Mouse (Mus musculus) embryonic fibroblast, embryonic 13.5 days (primary cell): ENCODE measurements around the gene 0610040J01Rik. TPM values are rescaled to one million over a fixed set of nuclear protein-coding genes. Genes with fewer than 3 reads are reported as not detected.

Experiments
- H3K27ac ChIP-seq: 2 replicates; pipeline ENCODE4 v1.5.1; 2012; ENCODE audit warnings: low read length, control low read depth, inconsistent platforms; ENCODE audit not compliant: insufficient read depth
- H3K4me1 ChIP-seq: 2 replicates; pipeline ENCODE4 v1.6.1; 2011; ENCODE audit warnings: low read length; ENCODE audit not compliant: control insufficient read depth, insufficient read depth
- H3K4me3 ChIP-seq: 2 replicates; pipeline ENCODE4 v1.5.1; 2011; ENCODE audit warnings: mild to moderate bottlenecking, control low read depth, low read length; ENCODE audit not compliant: insufficient read depth
- CTCF ChIP-seq: IDR thresholded peaks from 2 replicates; pipeline ENCODE4 v1.5.1; 2011; ENCODE audit warnings: mild to moderate bottlenecking, control low read depth, low read length, moderate library complexity, borderline replicate concordance; ENCODE audit not compliant: insufficient read depth
- POLR2A ChIP-seq: IDR thresholded peaks from 2 replicates; pipeline ENCODE4 v1.6.1; 2011; ENCODE audit warnings: low read depth, mild to moderate bottlenecking, control low read depth, low read length, moderate library complexity
- polyA plus RNA-seq: library from polyadenylated mRNA; stranded (reverse); fragments of >200 nt; gene quantifications from 2 replicates; pipeline ENCODE4 v1.2.4, GENCODE M21; 2011; ENCODE audit warnings: low read depth; ENCODE audit not compliant: missing spikeins, insufficient read length

Gene 0610040J01Rik
- polyA plus RNA-seq, 1 experiment: not detected

- H3K4me3 ChIP-seq: no peak overlapping the region
Measured at GRCm38 (mm10) chr5:63897820-63898110, 85.6 kb downstream of the 0610040J01Rik start.

GRCm38 (mm10) chr5:63903329-63903728 lies 91.2 kb downstream of the 0610040J01Rik start:
- no peak overlapping the region for H3K27ac ChIP-seq
- TF ChIP-seq CTCF: no peak
- no peak for TF ChIP-seq POLR2A
- no peak overlapping the region for H3K4me3 ChIP-seq
- H3K4me1 ChIP-seq: no peaks in the 10 kb centered on the region

More at GRCm38 (mm10) chr5:63897820-63898110, 85.6 kb downstream of the 0610040J01Rik start:
- no peak for TF ChIP-seq CTCF
- no peak for TF ChIP-seq POLR2A
- no peak overlapping the region for H3K27ac ChIP-seq
- no peaks in the 10 kb centered on the region for H3K4me1 ChIP-seq

GRCm38 (mm10) chr5:63906149-63907093 lies 94.3 kb downstream of the 0610040J01Rik start:
- H3K4me3 ChIP-seq: no peak overlapping the region
- no peak overlapping the region for H3K27ac ChIP-seq
- no peaks in the 10 kb centered on the region for H3K4me1 ChIP-seq
- TF ChIP-seq POLR2A: no peak
- peak; percentile 67; the same call in 1 of the 2 replicates for TF ChIP-seq CTCF

GRCm38 (mm10) chr5:63907513-63907912 lies 95.3 kb downstream of the 0610040J01Rik start:
- no peaks in the 10 kb centered on the region for H3K4me1 ChIP-seq
- TF ChIP-seq CTCF: no peak
- TF ChIP-seq POLR2A: no peak
- H3K4me3 ChIP-seq: no peak overlapping the region
- no peak overlapping the region for H3K27ac ChIP-seq

DNA sequence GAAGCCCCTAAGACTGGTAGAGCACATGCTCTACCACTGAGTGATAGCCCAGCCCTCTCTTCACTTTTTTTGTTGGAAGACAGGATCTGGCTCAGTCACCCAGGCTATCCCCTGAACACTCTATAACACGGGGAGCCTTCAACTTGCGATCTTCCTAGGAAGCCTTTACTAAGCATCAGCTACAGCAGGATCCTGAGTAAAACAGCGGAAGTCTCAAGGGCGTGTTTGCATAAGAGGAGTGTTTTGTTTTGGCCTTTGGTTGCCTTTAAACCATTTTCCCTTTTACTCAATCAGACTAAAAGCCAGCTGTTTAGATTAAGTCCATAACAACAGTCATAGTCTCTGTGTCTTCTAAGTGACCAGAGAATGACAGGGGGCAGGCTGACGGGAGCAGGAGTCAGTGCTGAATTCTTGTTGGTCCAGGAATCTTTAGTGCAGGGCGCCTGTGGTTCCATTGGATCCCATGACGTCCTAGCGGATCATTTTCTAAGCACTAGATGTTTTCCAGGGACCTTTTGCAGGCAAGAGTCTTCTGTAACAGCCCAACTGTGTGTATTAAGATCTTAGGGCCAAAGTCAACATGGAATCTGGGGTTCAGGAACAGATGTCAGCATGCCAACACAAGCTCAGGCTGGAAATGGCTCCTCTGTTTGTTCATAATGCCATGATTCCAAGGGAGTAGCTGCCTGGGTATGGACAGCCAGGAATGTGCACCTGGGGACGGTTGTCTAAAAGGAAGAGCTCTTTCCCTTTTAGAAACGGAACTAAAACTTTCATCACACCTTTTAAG lies 98.2 kb downstream of the 0610040J01Rik start:
- TF ChIP-seq POLR2A (no peak), CTCF (no peak)
- H3K4me1 ChIP-seq: no peaks in the 10 kb centered on the region
- H3K4me3 ChIP-seq: no peak overlapping the region
- H3K27ac ChIP-seq: no peak overlapping the region

- Histone ChIP-seq H3K27ac (no peak overlapping the region), H3K4me3 (no peak overlapping the region), H3K4me1 (0 out of 2 replicates have a peak, but pooled peaks cover 2% of the 10 kb centered on the region)
- no peak for TF ChIP-seq CTCF
- no peak for TF ChIP-seq POLR2A
Measured at GRCm38 (mm10) chr5:63914896-63915295, 102.7 kb downstream of the 0610040J01Rik start.

GRCm38 (mm10) chr5:63916457-63917139 lies 104.4 kb downstream of the 0610040J01Rik start:
- H3K4me3 ChIP-seq: no peak overlapping the region
- 0 out of 2 replicates have a peak, but pooled peaks cover 2% of the 10 kb centered on the region for H3K4me1 ChIP-seq
- TF ChIP-seq CTCF (no peak), POLR2A (no peak)
- H3K27ac ChIP-seq: no peak overlapping the region

- Histone ChIP-seq H3K4me3 (no peak overlapping the region), H3K4me1 (0 out of 2 replicates have a peak, but pooled peaks cover 2% of the 10 kb centered on the region), H3K27ac (no peak overlapping the region)
- TF ChIP-seq POLR2A (no peak), CTCF (no peak)
Measured at GRCm38 (mm10) chr5:63918201-63918600, 106.0 kb downstream of the 0610040J01Rik start.

DNA sequence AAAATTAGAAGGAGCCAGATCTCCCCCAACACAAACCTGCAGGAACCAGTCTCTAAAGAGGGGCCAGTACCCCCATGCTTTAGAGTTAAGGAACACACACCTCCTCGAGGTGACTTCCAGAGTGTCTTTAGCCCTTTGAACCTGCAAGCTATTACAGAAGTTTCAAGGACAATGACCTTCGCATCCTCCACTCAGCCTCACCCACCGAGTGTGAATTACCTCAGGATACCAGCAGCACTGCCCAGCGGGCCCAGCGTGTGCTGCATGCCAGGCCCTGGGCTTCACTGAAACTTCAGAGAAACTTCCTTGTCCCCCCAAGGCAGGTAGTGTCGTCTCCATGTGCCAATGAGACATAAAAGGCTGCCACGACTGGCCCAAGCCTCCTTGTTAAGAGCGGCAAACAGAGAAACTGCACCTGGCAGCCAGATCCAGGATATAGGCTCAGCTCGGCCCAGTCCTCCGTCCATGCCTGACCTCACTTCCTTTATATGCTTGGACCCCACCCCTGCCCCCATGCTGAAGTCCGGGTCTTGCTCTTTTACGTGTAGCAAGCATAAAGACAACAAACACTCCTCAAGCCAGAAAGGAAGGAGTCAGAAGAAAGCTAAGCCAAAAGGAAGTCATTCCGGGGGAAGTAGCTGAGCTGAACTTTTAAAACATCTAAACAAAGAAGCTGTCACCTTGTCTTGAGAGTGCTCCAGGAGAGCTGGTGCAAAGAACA lies 111.3 kb downstream of the 0610040J01Rik start:
- H3K27ac ChIP-seq: no peak overlapping the region
- H3K4me3 ChIP-seq: no peak overlapping the region
- no peak for TF ChIP-seq CTCF
- TF ChIP-seq POLR2A: no peak
- H3K4me1 ChIP-seq: no peaks in the 10 kb centered on the region
